Mouse (Mus musculus) lung, postnatal 14 days (tissue): ENCODE results near the gene Myocd.

Experiments used
- DNase-seq: peaks from one replicate; pipeline ENCODE4 v3.0.0; 2021

Myocd gene

DNA sequence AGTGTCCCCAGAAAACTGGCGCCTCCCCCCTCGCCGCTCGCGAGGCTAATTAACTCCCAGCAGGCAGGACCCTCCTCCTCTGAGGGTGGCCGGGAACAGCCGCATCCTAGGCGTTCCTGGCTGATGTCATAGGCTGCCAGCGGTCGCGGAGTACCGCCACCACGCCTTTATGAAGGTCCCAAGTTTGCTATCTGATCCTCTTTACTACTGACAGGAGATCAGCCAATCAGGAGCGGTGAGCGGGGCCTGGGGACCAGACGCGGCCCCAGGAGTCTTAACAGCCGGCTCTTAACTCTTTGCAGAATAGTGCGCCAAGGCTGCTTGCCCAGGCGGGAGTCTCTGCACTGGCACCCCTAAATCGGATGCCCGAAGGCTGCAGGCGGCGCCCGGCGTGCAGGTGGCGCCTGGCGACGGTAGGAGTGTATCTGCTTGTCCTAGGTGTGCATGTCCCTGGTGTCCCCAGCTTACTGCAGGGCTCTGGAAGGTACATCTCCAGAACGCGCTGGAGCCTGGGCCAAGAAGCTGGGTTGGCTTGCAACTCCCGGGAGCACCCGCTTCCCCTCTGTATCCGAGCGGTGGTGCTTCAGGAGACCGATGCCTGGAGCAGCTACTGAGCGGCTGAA lies at the start of gene Myocd:
Gene Myocd, minus strand, starts transcription at position 139 of the 623 bp plus-strand sequence.
- DNase-seq, result peak; percentile 12

DNA sequence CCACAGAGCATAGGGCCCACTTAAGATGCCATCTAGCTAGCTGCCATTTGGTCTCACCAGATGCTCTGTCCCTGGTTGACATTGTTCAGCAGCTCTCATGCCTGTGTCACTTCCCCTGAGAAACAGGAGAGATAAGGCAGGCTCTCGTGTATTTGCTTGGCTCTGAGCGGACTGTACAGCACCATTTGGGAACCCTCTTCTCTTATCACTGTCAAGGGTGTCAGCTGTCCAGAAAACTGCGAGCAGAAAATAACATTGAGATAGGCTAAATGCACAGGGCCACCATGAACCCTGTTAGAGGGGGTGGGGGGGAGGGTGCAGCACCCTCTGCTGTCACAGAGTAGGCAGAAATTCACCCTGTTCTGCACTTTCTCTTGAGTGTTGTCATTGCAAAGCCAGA lies 34.0 kb upstream of the Myocd start:
- DNase-seq, result no peak

DNA sequence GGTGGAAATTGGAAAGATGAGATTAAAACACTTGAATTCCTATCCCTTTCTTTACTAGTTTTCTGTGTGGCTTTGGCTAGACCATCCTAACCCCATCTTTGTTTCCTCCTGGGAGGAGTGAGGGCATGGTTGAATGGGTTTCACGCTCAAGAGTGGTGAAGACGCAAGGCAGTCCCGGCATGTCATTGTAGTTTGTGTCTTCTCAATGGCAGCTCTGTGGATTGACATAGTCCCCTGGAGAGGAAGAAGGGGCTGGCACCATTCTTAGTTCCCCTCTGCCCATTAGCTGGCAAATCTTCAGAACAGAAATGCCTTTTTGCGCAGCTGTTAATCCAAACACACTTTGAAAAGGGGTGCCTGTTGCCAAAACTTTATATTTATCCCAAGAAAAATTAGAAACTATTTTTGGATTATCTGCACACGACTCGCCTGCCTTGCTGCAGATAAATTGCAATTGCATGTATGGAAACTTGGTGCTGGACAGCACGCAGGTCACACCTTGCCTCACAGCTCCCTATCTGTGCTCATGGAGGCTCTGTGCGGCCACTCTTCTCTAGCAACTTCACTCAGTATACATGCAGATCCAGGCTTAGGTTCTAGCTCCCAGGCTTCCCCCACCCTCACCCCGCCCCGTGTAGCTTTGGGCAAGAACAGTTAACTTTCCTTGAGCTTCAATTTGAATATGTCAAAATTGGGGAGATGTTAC lies 24.5 kb upstream of the Myocd start:
- DNase-seq, result peak; percentile 3

DNA sequence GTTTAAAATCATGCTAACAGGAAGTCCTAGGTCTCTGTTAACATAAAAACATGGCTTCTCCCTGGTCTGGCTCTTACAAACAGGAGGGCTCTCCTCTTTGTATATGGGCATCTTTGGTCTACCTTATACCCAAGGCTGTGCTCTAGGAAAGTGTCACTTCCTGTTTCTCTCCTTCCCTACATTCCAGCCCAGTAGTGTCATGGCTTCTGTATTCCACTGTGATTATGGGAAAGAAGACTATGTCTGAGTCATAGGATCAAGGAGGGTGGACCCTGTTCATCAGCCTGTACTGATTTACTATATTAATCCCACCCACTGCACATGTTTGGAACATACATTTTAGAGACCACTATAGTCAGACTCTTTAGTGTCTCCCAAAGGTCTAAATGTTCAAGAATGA lies 23.2 kb upstream of the Myocd start:
- no peak for DNase-seq

DNA sequence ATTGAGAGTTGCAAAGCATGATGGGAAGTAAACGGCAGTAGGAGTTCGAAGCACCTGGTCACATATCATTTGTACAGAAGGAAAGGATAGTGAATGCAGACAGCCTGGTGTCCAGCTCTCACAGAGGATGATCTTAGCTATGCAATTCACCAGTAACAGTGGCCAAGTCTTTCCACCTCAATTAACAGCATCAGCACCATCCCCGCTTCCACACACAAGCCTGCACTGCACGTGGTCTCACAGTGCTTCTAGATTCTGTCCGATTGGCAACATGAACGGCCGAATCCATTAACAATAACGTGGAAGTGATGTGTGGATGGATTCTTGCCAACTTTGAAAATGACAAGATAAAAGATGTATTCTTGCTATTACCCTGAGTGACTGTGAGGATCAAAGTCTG lies 17.9 kb upstream of the Myocd start:
- DNase-seq, result no peak

DNA sequence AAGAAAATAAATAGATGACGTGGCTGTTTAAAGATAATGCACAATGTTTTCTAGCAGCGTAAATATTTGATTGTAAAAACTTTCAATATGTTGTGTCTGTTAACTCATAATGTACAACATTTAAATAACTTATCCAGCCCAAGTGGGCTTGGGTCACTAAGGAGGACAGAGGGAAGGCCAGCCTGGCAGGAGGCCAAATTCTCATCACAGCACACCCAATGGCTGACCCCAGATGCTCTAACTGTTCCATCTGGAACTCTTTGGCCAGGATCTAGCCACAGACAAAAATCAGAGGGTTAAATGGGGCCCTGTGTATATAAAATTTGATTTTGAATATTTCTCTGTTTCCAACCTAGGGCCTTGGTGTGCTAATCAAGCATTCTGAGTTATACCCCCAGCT lies 16.4 kb upstream of the Myocd start:
- no peak for DNase-seq

DNA sequence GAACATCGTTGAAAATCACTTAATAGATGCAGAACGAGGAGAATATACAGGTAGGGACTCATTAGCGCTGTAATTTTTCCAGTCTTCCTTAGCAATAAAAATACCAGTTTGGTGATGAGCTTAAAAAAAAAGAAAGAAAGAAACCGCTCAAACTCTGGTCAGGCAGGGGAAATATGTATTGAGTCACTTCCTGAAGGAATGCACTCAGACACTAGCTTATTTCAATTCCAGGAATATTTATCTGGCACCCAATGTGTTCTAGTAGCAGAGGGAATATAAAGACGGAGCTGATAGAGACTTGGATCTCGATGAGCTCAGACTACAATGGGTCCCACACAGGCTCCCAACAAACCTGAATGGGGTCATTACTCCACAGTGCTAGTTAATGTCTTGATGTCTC lies 5.7 kb upstream of the Myocd start:
- no peak for DNase-seq

DNA sequence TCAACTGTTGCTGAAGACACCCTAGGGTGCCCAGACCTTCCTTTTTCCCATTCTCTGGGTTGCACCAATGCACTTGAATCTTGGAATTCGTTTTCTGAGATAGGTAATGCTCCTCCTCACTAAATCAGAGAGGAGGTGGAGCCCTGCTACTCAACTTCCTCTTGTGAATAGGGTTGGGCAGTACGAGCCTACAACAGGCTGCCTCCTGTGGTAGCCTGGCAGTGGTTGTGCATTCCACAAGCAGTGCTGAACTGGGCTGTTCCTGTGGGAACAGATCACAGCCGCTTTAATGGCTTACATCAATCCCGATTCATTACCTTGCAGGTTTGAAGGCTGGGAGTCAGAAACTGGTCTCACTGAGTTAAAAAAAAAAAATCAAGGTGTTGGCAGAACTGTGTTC lies 1.2 kb upstream of the Myocd start:
- DNase-seq, result peak; percentile 7

DNA sequence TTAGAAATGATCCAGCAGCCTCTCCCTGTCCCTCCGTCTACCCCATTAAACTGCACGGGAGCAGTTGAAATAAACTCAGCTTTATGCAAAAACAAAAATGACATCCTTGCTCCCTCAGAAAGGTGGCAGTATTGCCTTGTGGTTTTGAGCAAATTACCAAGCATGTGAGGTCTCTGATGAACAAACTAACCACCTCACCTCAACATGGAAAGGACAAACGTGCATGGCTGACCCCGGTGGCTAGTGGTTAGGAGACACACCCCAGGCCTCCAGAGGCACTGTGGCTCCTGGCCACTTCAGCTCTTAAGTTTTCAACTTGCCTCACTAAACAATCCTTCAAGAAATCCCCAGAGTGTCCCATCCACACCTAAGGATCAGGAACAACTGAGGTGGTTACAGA lies 1.5 kb downstream of the Myocd start:
- peak; percentile 19 for DNase-seq

DNA sequence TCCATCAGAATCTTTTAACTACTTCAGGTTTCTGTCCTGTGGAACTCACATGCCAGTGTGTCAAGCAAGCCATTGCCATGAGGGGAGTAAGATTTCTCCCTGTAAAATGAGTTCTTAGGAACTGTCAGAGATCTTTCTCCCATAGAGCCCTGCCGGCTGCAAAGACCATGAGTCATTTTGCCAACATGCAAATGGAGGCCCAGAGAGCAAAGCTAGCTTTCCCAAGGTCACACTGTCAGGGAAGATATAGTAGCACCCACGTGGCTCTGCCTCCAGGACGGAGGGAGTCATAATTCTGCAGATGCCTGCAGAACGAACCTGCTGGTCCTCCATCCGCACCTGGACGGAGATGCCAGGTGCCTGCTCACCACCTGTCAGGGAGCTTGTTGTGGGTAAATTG lies 6.3 kb downstream of the Myocd start:
- no peak for DNase-seq

DNA sequence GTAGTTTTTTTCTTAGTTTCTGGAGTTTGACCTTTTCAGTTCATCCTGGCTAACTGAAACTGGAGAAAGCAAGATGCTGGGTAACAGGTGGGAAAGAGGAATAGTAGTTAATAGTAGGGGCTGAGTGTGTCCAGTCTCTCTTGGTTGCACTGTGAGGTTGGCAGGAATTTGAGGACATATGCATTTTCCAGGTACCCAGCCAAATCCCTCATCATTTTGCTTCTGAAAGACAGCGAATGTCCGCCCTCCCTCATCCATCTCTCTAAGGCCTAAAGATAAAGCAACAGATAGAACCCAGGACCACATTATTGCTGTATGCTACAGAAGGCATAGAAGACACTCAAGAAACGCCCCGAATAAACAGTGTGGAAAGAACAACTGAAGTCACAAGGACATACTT lies 10.8 kb downstream of the Myocd start:
- no peak for DNase-seq

DNA sequence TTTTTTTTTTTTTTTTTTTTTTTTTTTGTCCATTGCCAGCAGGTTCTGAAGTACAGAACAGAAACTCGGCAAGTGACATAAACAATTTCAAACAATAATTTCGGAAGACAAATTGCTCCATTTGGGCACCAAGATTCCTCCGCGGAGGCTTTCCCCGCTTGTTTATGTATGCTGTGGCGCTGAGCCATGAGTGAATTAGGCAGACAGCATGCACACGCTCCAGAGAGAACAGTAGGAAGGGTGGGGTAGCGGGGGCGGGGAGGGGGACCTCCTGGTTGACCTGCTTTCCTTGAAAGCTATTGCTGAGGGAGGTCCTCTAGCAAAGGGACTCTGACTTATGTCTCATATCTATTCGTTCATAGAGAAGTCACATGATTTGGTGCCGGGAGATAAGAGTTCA lies 13.6 kb downstream of the Myocd start:
- DNase-seq, result peak; percentile 23

DNA sequence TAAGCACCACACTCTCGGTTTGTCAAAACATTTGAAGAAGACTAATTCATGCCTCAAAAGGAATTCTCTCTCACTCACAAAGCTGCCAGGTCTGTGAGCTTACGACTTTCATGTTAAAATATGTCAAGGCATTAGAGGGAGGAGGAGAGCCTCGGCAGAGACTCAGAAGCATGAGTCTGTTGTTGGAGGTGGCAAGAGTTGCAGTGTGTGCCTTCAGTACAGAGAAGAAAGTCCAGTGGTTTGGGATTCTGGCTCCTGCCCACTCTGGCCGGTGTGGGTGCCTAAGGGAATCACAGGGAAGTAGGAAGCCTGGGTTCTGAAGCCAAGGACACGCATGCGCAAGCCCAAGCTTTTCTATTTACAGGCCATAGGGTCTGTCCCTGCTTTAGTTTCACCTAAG lies 14.2 kb downstream of the Myocd start:
- no peak for DNase-seq

DNA sequence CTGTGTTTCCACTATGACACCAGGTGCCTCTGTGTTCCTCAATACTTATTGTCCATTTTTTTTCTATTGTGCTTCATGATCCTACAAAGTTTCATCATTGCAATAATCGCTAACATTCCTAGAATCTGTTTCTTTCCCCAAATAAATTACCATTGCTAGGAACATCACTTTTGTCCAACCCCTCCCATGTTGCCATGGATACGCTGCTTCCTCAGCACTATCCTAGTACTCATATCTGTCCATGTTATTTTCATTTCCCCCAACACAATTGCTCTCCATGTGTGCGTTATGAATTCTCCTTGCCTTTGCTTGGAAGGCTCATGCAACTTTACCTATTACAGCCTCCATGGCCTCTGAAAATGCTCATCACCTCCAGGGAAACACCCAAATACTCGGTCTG lies 19.4 kb downstream of the Myocd start:
- DNase-seq, result no peak

DNA sequence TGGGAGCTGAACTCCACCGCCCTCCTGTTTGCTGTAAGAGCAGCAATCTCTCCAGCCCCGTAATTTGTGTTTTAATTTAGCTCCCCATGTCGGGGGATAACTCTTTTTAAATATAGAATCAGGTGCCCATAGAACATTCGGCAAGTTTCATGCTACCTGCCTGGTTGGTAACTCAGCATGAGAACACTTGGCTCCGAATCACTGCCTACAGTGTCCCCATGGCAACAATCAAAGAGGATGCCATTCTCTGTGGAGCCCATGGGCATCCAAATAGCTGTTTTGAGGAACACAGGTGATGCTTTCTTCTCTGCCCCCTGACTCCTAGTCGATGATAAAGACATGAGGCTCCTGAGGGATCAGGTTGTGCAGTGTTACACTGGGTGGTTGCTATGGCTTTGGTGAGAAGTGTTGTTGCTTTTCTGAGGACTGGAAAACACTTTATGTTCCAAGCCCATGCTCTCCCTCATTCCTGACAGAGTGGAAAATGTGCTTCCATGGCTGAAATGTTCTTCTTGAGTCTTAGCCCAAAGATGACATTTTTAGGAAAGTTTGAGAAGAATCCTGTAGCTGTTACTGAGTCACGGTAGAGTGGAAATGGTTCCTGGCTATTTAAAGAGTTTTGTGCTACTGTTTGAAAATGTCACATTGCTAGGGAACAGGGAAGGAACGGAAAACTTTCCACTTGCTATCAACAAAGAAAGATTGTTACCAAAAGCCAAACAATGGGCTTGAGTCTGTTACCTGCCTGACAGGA lies 23.3 kb downstream of the Myocd start:
- DNase-seq, result no peak

DNA sequence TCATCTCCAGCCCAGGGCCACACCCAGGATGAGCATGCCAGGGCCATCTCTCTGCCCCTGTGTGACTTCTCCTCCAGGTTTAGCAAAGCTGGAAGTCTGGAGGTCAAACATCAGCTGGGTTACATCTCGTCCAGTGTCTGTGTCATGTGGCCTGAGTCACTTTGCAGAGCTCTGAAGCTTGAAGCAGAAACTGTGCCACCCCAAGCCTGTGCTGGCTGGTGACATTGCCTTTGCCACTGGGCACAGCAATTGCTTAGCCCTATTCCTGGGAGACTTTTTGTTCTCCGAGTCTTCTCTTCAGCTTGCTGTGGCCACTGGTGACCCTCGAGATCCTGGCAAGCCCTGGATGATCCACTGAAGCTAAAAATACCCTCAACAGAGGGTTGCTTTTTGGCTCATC lies 26.2 kb downstream of the Myocd start:
- no peak for DNase-seq

DNA sequence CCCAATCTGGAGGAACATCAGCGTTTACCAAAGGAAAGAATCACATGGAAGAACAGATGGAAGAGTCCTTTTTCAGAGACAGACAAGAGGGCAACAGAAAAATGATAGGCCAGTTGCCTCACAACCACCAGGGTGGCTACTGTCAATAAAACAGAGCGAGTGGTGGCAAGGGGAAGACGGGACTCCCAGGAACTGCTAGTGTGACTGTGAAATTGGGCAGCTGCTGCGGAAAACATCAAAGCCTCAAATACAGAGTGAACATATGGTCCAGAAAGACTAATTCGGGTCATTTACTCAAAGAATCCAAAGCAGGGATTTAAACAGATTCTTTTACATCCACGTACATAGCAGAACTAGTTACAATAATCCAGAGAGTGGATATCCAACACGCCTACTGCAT lies 29.3 kb downstream of the Myocd start:
- DNase-seq, result no peak

DNA sequence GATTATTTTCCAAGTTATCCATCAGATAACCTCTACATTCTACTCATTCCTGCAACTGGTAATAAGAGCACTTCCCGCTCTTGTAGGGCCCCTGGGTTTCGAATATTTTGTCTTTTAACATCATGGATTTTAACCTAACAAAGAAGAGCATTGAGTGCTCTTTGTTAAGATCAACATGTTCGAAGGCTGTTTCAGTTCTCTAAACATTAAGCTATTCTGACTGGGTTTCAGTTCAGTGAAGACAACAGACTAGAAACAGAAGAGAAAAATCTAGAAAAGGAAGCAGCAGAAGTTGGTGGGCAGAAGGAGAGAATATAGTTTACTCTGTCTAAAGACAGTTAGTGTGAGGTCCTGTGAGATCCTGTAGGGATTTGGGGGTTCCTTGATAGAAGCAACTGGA lies 31.9 kb downstream of the Myocd start:
- DNase-seq, result no peak

DNA sequence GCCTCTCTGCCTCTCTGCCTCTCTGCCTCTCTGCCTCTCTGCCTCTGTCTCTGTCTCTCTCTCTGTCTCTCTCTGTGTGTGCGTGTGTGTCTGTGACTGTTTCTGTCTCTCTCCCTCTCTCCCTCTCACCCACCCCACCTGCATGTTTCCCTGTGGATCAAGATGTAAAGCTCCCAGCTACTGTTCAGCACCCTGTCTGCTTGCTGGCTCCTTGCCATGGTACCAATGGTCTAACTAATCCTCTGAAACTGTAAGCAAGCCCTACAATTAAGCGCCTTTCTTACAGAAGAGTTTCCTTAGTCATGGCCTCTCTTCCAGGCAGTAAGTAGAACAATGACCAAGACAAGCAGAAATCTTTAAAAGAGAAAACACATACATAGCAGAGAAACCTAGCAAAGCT lies 32.9 kb downstream of the Myocd start:
- no peak for DNase-seq

DNA sequence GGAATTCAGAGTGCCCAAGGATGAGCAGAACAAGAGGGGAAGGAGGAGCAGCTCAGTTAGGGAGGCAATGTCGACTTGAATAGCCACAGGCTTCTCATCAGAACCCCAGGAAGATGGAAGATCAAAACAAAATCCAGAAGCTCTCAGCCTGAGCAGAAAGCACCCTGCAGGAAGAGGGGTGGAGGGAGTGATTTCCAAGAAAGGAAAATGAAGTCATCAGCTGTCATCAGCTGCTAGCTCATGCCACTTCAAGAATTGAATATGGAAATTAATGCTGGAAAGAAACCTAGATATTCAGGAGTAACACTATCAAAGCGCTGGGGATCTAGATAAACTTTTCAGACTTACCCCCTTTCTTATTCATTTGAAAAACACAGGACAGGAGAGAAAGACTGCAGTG lies 34.4 kb downstream of the Myocd start:
- DNase-seq, result no peak

DNA sequence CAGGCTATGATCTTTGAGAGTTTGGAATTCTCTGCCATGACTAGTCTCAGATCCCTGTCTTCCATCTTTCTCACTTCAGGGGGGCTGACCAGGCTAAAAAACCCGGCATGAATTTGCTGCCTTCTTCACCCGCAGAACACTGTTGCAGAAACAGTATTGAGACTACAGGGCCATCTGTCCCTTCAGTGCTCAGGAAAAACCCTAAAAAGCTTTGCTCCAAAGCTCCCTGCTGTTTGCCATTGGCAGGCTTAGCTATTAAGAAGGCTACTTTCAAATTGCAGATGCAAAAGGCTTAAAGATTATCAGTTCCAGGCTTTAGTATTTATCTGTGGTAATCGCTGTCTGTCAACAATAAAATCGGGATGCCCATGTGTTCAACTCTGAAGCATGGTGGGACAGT lies 38.0 kb downstream of the Myocd start:
- DNase-seq, result no peak

DNA sequence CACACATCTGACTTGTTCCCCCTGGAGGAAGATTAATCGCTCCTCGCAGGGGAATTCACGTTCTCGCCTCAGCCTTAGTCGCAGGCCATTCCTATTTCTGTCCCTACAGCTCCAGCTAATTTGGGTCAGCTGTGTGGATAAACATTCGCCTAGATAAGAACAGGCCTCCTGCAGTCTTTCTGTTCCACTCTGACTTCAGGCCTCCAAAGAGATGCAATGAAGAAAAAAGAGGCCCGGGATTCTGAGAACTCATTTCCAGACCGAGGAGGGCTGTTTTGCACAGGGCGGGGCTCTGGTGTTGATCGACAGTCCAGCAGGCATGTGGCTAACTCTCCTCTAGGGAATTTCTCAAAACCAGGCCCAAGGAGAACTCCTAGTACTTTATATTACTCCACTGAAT lies 43.0 kb downstream of the Myocd start:
- no peak for DNase-seq

DNA sequence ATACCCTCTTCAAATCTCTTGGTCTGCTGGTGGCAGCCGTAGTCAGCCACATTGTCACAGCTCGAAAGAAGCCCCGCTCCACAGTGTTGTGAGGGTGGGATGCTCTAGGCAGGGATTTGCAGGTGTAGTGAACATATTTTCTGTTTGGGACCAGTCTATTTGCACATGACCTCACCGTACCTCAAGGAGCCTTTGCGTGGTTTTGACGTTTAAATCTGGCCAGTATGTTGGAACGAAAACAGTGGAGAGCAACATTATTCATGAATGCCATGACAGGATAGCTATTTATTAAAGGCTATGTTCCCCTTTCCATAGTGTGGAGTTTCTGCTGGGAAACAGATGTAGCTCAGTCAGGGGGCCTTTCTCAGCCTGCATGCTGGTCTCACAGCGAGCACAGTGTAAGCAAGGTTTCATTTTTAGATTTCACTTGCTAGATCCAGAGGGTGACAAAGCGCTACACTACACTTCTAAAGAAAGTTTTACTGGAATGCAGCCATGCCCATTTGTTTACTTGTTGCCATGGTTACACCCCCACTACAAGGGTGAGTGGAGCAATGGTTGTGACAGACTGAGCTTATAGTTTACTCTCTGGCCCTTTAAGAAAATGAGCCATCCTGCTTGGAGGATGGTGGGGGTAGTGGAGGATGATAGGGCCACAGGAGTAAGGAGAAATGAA lies 54.7 kb downstream of the Myocd start:
- DNase-seq, result peak; percentile 52

DNA sequence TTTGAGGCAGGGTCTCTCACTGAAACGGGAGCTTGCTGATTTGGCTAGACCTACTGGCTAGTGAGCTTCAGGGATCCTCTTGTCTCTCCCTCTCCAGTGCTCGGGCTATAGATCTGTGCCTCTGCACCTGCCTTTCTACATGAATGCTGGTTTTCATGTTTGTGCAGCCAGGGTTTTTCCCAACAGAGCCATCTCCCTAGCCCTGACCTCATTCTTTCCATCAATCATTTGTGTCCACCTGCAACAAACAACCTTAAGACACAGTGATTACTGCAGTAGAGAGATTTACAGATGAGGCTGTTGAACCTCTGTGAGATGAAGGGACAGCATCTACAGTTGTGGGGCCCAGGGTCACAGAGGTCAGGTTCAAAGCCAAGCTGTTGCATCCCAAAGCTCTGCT lies 56.0 kb downstream of the Myocd start:
- DNase-seq, result no peak
